Mouse (Mus musculus) hindbrain, embryonic 10.5 days (tissue): ENCODE measurements around the gene Arhgap22. TPM values are rescaled to one million over a fixed set of nuclear protein-coding genes. Genes with fewer than 3 reads are reported as not detected.

Experiments used
- DNase-seq: peaks from one replicate; pipeline ENCODE4 v3.0.0-alpha.2; 2017; ENCODE audit warnings: low spot score
- H3K27ac ChIP-seq: fragments of 300-500 bp; sonication (generic); 2 replicates; pipeline ENCODE4 v1.5.1; 2016; ENCODE audit warnings: mild to moderate bottlenecking, moderate library complexity
- H3K27me3 ChIP-seq: fragments of 300-500 bp; sonication (generic); 2 replicates; pipeline ENCODE4 v1.6.1; 2016; ENCODE audit warnings: mild to moderate bottlenecking; ENCODE audit not compliant: poor library complexity, insufficient read depth, severe bottlenecking
- H3K36me3 ChIP-seq: fragments of 300-500 bp; sonication (generic); 2 replicates; pipeline ENCODE4 v1.6.1; 2016; ENCODE audit warnings: mild to moderate bottlenecking, moderate library complexity
- H3K4me1 ChIP-seq: fragments of 300-500 bp; sonication (generic); replicated peaks from 2 replicates; pipeline ENCODE4 v1.6.1; 2016; ENCODE audit warnings: mild to moderate bottlenecking
- H3K4me3 ChIP-seq: fragments of 300-500 bp; sonication (generic); 2 replicates; pipeline ENCODE4 v1.5.1; 2016; ENCODE audit warnings: mild to moderate bottlenecking, moderate library complexity
- H3K9me3 ChIP-seq: fragments of 300-500 bp; sonication (generic); 2 replicates; pipeline ENCODE4 v1.6.1; 2016; ENCODE audit warnings: mild to moderate bottlenecking, moderate library complexity
- WGBS: fragments of 180-500 bp; shearing (Covaris S2); methylation state at CpG from one replicate; pipeline ENCODE4 v1.1.7; 2016; 5-methylcytosine and 5-hydroxymethylcytosine counted together
- polyA plus RNA-seq: library from polyadenylated mRNA; unstranded; fragments of >200 nt; fragmentation: Nextera tagmentation; extraction: Ambion mirVana; gene quantifications from 2 replicates; pipeline ENCODE4 v1.2.1, GENCODE M21; 2016

Arhgap22 gene
- polyA plus RNA-seq, result 4.2 and 4.5 TPM in 2 replicates

- H3K4me1 ChIP-seq, result peaks cover 8% of the 10 kb centered on the region
- H3K27ac ChIP-seq, result no peak within 1 kb of the TSS
- no peaks in the 10 kb centered on the region for H3K9me3 ChIP-seq
- peak; percentile 85 for DNase-seq
- H3K27me3 ChIP-seq, result peaks cover 28% of the 10 kb centered on the region
- H3K36me3 ChIP-seq, result no peaks in the 10 kb centered on the region
- 20% methylated on average over 28 of the region's 28 CpGs for WGBS
- H3K4me3 ChIP-seq, result peak within 1 kb of the TSS; percentile 29; the same call in 1 of the 2 replicates
These were observed at the start of gene Arhgap22 for GRCm38 (mm10) chr14:33213823-33214766. Gene Arhgap22 (plus strand): TSS chr14:33214026.

- no peaks in the 10 kb centered on the region for H3K9me3 ChIP-seq
- WGBS, result 87% methylated on average over 4 of the region's 4 CpGs
- no peaks in the 10 kb centered on the region for H3K27me3 ChIP-seq
- no peak for DNase-seq
- no peak overlapping the region for H3K27ac ChIP-seq
- no peaks in the 10 kb centered on the region for H3K36me3 ChIP-seq
- H3K4me1 ChIP-seq, result no peaks in the 10 kb centered on the region
- no peak overlapping the region for H3K4me3 ChIP-seq
These were observed 45.1 kb upstream of the Arhgap22 start for GRCm38 (mm10) chr14:33168750-33169149.

DNA sequence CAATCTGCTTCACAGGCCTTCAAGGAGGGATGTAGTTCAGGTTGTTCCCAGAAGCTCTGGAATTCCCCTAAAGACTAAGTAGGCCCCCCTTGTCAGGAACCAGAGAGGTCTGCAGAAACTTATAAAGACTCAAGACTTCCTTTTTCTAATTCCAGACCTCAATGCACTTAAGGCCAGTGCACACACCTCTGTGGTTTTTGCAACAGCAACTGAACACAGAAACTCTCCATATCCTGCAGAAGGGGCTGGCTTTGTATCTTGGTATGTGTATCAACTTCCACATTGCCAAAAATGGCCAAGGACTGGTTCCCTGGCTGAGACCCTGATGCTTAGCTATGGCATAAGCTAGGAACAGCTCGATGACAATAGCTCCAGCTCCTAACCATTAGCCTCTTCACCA lies 41.9 kb upstream of the Arhgap22 start:
- Histone ChIP-seq H3K27me3 (no peaks in the 10 kb centered on the region), H3K36me3 (no peaks in the 10 kb centered on the region), H3K4me3 (no peak overlapping the region), H3K9me3 (no peaks in the 10 kb centered on the region), H3K27ac (no peak overlapping the region), H3K4me1 (0 out of 2 replicates have a peak, but pooled peaks cover 2% of the 10 kb centered on the region)
- DNase-seq, result no peak
- WGBS, result 77% methylated on average over 1 of the region's 1 CpGs

DNA sequence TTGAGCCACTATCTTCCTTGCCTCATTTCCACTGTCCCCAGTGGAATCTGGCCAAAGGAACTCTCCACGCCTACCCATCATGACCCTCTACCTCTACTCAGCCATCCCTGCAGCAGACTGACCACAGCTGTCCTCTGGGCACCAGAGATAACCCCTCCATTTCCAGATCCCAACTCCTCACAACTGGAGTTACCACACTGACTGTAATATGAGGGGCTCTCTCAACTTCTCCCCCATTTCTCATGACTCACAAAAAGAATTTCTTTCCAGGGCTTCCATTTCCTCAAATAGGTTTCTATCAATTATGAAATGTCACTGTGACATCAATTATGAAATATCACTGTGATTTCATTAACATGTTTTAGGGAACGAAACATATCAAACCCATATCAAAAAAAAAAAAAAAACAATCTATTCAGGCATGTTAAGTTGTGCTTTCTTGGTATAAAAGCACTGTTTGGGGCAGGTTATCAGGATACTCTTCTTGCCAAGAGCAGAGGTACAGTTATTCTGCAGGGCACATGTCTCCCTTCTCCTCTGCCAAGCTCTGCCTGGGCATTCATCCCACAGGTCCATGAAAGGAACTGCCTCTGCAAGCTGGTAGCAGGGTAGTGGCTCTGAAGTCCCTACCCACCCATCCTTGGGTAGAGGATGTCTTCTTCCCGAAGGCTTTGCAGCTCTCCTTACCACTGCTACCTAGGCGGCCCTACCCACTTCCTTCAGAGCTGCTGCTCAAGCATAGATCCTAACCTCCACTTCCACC lies 38.6 kb upstream of the Arhgap22 start:
- Histone ChIP-seq H3K4me3 (no peak overlapping the region), H3K36me3 (no peaks in the 10 kb centered on the region), H3K4me1 (0 out of 2 replicates have a peak, but pooled peaks cover 2% of the 10 kb centered on the region), H3K27ac (no peak overlapping the region), H3K9me3 (no peaks in the 10 kb centered on the region), H3K27me3 (no peaks in the 10 kb centered on the region)
- no peak for DNase-seq
- 84% methylated on average over 4 of the region's 4 CpGs for WGBS

- no peak for DNase-seq
- 93% methylated on average over 5 of the region's 5 CpGs for WGBS
These were observed 33.7 kb upstream of the Arhgap22 start for GRCm38 (mm10) chr14:33180102-33180501.

GRCm38 (mm10) chr14:33185068-33185800 lies 28.6 kb upstream of the Arhgap22 start, which contains the start of gene Wdfy4:
Gene Wdfy4 (minus strand): TSS chr14:33185508.
- H3K27ac ChIP-seq, result no peak within 1 kb of the TSS
- WGBS, result 90% methylated on average over 11 of the region's 11 CpGs
- no peaks in the 10 kb centered on the region for H3K27me3 ChIP-seq
- no peak within 1 kb of the TSS for H3K4me3 ChIP-seq
- DNase-seq, result no peak
- H3K36me3 ChIP-seq, result no peaks in the 10 kb centered on the region
- 0 out of 2 replicates have a peak, but pooled peaks cover 7% of the 10 kb centered on the region for H3K4me1 ChIP-seq
- no peaks in the 10 kb centered on the region for H3K9me3 ChIP-seq

More at GRCm38 (mm10) chr14:33180102-33180501, 33.7 kb upstream of the Arhgap22 start:
- no peaks in the 10 kb centered on the region for H3K36me3 ChIP-seq
- H3K9me3 ChIP-seq, result no peaks in the 10 kb centered on the region
- no peak overlapping the region for H3K4me3 ChIP-seq
- no peaks in the 10 kb centered on the region for H3K27me3 ChIP-seq
- 0 out of 2 replicates have a peak, but pooled peaks cover 2% of the 10 kb centered on the region for H3K4me1 ChIP-seq
- H3K27ac ChIP-seq, result no peak overlapping the region

DNA sequence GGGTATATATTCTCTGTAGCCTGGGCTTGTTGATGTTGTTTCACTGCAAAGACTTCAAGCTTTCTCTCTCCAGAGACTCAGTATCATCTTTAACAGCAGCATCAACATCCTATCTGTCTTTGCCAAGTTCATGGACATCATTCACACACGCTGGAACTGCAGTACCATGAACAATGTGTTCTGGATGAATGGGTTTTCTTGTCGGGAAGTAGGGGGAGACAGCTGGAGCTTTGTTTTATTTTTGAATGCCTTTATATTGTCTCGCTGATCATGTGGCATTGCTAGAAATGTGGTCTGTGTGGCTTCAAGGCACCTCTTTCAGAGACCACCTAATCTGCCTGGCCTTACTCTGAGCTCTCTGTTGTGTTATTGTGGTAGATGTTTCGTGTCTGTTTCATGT lies 26.6 kb upstream of the Arhgap22 start:
- no peaks in the 10 kb centered on the region for H3K27me3 ChIP-seq
- H3K9me3 ChIP-seq, result no peaks in the 10 kb centered on the region
- WGBS, result 50% methylated on average over 4 of the region's 4 CpGs
- no peaks in the 10 kb centered on the region for H3K36me3 ChIP-seq
- H3K27ac ChIP-seq, result no peak overlapping the region
- DNase-seq, result no peak
- H3K4me1 ChIP-seq, result 0 out of 2 replicates have a peak, but pooled peaks cover 7% of the 10 kb centered on the region
- no peak overlapping the region for H3K4me3 ChIP-seq

DNA sequence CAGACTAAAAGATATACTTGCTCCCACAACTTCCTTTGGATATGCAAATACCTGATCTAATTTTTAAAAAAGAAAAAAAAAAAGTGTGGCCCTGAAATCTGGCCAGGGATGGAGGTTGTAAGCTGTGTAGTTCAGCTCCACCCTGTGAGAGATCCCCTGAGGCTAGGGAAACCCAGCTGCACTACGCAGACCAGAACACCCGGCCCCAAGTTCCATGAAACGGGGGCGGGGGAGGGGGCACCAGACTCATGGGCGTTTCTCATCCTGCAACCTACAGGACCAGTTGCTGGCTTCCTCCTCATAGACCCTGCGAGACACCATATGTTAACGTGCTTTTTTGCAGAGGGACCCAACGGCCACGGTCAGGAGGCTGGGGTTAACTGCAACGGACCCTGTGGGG lies 24.6 kb upstream of the Arhgap22 start:
- 0 out of 2 replicates have a peak, but pooled peaks cover 7% of the 10 kb centered on the region for H3K4me1 ChIP-seq
- H3K36me3 ChIP-seq, result no peaks in the 10 kb centered on the region
- whole genome bisulfite sequencing, result 74% methylated on average over 10 of the region's 10 CpGs
- no peak overlapping the region for H3K27ac ChIP-seq
- DNase-seq, result no peak
- H3K27me3 ChIP-seq, result no peaks in the 10 kb centered on the region
- H3K9me3 ChIP-seq, result no peaks in the 10 kb centered on the region
- no peak overlapping the region for H3K4me3 ChIP-seq

- Histone ChIP-seq H3K27me3 (no peaks in the 10 kb centered on the region), H3K9me3 (no peaks in the 10 kb centered on the region), H3K27ac (no peak overlapping the region), H3K4me1 (0 out of 2 replicates have a peak, but pooled peaks cover 7% of the 10 kb centered on the region), H3K4me3 (no peak overlapping the region), H3K36me3 (no peaks in the 10 kb centered on the region)
- no peak for DNase-seq
- 93% methylated on average over 21 of the region's 21 CpGs for WGBS
These were observed 23.9 kb upstream of the Arhgap22 start for GRCm38 (mm10) chr14:33189849-33190423.

DNA sequence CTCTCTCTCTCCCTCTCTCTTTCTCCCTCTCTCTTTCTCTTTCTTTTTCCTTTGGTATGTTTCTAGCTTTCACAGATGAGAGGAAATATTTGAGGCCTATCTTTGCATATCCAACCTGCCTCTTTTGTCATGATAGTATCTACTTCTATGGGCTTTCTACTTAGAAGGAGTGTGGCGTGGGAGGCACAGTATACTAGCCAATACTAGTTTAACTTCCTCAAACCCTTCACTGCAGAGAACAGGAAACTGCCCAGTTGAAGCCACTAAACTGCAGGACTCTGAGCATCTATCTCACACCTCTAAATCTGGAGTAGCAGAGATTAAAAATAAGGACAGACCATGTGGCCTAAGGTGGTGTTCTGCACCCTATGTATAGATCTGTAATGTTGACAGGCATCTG lies 23.2 kb upstream of the Arhgap22 start:
- WGBS, result 70% methylated on average over 1 of the region's 1 CpGs
- Histone ChIP-seq H3K4me1 (0 out of 2 replicates have a peak, but pooled peaks cover 7% of the 10 kb centered on the region), H3K27me3 (no peaks in the 10 kb centered on the region), H3K36me3 (no peaks in the 10 kb centered on the region), H3K27ac (no peak overlapping the region), H3K4me3 (no peak overlapping the region), H3K9me3 (no peaks in the 10 kb centered on the region)
- DNase-seq, result no peak

DNA sequence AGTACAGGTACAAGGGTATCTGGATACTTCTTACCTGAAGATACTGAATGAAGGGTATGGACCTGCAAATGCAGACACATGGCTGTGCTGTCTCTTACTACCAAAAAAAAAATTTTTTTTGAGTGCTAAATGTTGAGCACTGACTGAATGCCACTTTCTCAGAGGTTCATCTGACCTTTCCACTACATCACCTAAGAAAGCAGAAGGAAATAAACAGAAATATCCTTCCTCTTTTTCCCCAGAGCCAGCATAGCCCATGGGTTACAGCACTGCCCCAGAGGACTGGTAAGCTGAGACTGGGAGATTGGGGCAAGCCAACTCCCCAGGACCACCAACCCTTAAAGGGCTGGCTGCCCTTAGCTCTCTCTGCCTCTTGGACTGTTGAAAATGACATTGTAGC lies 20.1 kb upstream of the Arhgap22 start:
- no peak overlapping the region for H3K27ac ChIP-seq

GRCm38 (mm10) chr14:33194241-33194640 lies 19.6 kb upstream of the Arhgap22 start:
- H3K27me3 ChIP-seq, result no peaks in the 10 kb centered on the region
- WGBS, result 83% methylated on average over 3 of the region's 3 CpGs
- no peak overlapping the region for H3K27ac ChIP-seq
- 0 out of 2 replicates have a peak, but pooled peaks cover 4% of the 10 kb centered on the region for H3K4me1 ChIP-seq
- H3K4me3 ChIP-seq, result no peak overlapping the region
- H3K36me3 ChIP-seq, result no peaks in the 10 kb centered on the region
- no peaks in the 10 kb centered on the region for H3K9me3 ChIP-seq
- DNase-seq, result no peak

More for the DNA sequence above, 20.1 kb upstream of the Arhgap22 start:
- no peak overlapping the region for H3K4me3 ChIP-seq
- H3K4me1 ChIP-seq, result 0 out of 2 replicates have a peak, but pooled peaks cover 4% of the 10 kb centered on the region
- DNase-seq, result no peak
- no peaks in the 10 kb centered on the region for H3K36me3 ChIP-seq
- no peaks in the 10 kb centered on the region for H3K9me3 ChIP-seq
- no peaks in the 10 kb centered on the region for H3K27me3 ChIP-seq
